9 mouse cellular contexts compared by ENCODE assay signal in the genomic region with DNA sequence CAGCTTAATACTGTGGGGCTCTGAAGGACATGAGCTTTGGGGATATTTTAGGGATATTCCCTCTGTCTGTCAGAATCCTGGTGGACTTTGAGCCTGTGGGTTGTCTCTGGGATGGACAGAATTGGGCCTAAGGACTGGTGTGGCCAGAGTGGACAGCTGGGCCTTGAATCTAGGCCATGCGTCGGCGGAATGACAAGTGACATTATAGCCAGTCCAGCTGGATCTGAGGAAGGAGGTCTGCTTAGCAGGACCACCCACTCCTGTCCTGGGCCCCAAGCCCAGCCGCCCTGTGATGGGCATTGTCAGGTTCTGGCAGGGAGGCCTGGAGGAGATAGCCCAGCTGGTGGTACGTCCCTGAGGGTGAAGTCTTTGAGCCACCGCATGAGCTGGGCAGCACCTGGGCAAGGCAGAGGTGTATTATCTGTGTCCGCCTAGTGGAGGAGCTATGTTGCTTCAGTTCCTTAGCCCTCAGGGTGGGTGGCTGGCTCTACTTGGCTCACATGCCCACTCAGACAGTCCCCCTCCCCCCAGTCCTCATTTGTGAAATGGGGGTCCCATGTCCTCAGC. TPM values are rescaled to one million over a fixed set of nuclear protein-coding genes. Genes with fewer than 3 reads are reported as not detected.
A peak's percentile ranks its signal among the peaks of the same experiment; 100 is the strongest.
DNase-seq lines count a peak whose midpoint lies in the region; ATAC-seq and TF ChIP-seq lines count a peak whose summit lies in the region.
"Had no signal": no experiment of that assay in that cellular context is flagged by ENCODE, and none has a peak within 500 bp of the region (broad histone marks: within the 10 kb centered on the region; RNA-seq: fewer than 3 reads in every experiment).

No protein-coding gene starts in this region.

- peak overlapping the region; percentile 95 for H3K4me2 ChIP-seq in neural tube, embryonic 11.5 days (ENCODE audit: low read depth)
- H3K4me2 ChIP-seq in lung, embryonic 15.5 days = peak overlapping the region; percentile 94
- H3K4me2 ChIP-seq: stomach, embryonic 15.5 days had no signal

- peaks cover 13% of the 10 kb centered on the region; the same call in 1 of the 2 replicates for H3K27me3 ChIP-seq in neural tube, embryonic 11.5 days (ENCODE audit: control insufficient read depth, insufficient read depth, low read length)
- 0 out of 2 replicates have a peak, but pooled peaks cover 2% of the 10 kb centered on the region for H3K27me3 ChIP-seq in lung, embryonic 15.5 days

- peak; percentile 43 for DNase-seq in cerebellum, adult 11-12 months
- DNase-seq in cerebellum, adult 8-10 months = no peak
- DNase-seq in neural tube, embryonic 11.5 days (ENCODE audit: low spot score) = no peak
- DNase-seq in neural tube, embryonic 10.5 days (ENCODE audit: extremely low spot score, low spot score) = no peak
- no peak for DNase-seq in embryo, embryonic 11 days
- no peak for DNase-seq in kidney, adult 9 months

- peaks cover 12% of the 10 kb centered on the region for H3K36me3 ChIP-seq in neural tube, embryonic 11.5 days (ENCODE audit: control insufficient read depth, insufficient read depth, low read length)
- peaks cover 30% of the 10 kb centered on the region for H3K36me3 ChIP-seq in lung, embryonic 15.5 days
- H3K36me3 ChIP-seq: stomach, embryonic 15.5 days had no signal

- no peak overlapping the region for H3K9ac ChIP-seq in neural tube, embryonic 11.5 days (ENCODE audit: low read length)
- H3K9ac ChIP-seq in lung, embryonic 15.5 days = no peak overlapping the region
- H3K9ac ChIP-seq: stomach, embryonic 15.5 days had no signal

- no peak for ATAC-seq in neural tube, embryonic 11.5 days (ENCODE audit: insufficient read depth, low FRiP score, low TSS enrichment)
- ATAC-seq in lung, embryonic 15.5 days (ENCODE audit: borderline replicate concordance, extremely low read depth, low FRiP score, low TSS enrichment) = peak; percentile 37

- no peak overlapping the region for H3K27ac ChIP-seq in neural tube, embryonic 11.5 days (ENCODE audit: low read depth, low read length)
- peak overlapping the region; percentile 80 for H3K27ac ChIP-seq in lung, embryonic 15.5 days
- H3K27ac ChIP-seq in olfactory bulb, adult 2 months (ENCODE audit: insufficient read depth, low read depth, low read length) = 0 out of 2 replicates have a peak overlapping the region, but pooled peaks have one; percentile 32
- H3K27ac ChIP-seq: stomach, embryonic 15.5 days had no signal

- no peak overlapping the region for H3K4me3 ChIP-seq in neural tube, embryonic 11.5 days (ENCODE audit: low read depth, low read length)
- H3K4me3 ChIP-seq in lung, embryonic 15.5 days = no peak overlapping the region
- no peak overlapping the region for H3K4me3 ChIP-seq in olfactory bulb, adult 2 months (ENCODE audit: insufficient read depth, low read depth, low read length)
- H3K4me3 ChIP-seq: stomach, embryonic 15.5 days had no signal

- no peak for TF ChIP-seq CTCF in olfactory bulb, adult 2 months (IDR thresholded peaks at IDR 0.05; ENCODE audit: insufficient read depth, low read depth, low read length)

- H3K9me3 ChIP-seq in neural tube, embryonic 11.5 days (ENCODE audit: control insufficient read depth, low read length) = no peaks in the 10 kb centered on the region
- no peaks in the 10 kb centered on the region for H3K9me3 ChIP-seq in lung, embryonic 15.5 days
- H3K9me3 ChIP-seq: stomach, embryonic 15.5 days had no signal

- TF ChIP-seq POLR2A in olfactory bulb, adult 2 months (IDR thresholded peaks at IDR 0.05; ENCODE audit: insufficient read depth, low read depth, low read length) = no peak

- WGBS in neural tube, embryonic 11.5 days = 73% methylated on average over 7 of the region's 7 CpGs
- 54% methylated on average over 7 of the region's 7 CpGs for WGBS in lung, embryonic 15.5 days
- 77% methylated on average over 7 of the region's 7 CpGs for WGBS in olfactory bulb, adult 2 months

- H3K4me1 ChIP-seq in neural tube, embryonic 11.5 days (ENCODE audit: control insufficient read depth, insufficient read depth, low read length) = peaks cover 17% of the 10 kb centered on the region
- H3K4me1 ChIP-seq in lung, embryonic 15.5 days = peaks cover 54% of the 10 kb centered on the region
- H3K4me1 ChIP-seq in olfactory bulb, adult 2 months (ENCODE audit: control insufficient read depth, insufficient read depth, low read length) = peaks cover 26% of the 10 kb centered on the region

RNA-seq across cellular contexts. Expression of gene Fgfr3, which starts 4.7 kb away (rescaled TPM):
- polyA plus RNA-seq in neural tube, embryonic 11.5 days (2014; fragmentation: Nextera tagmentation; extraction: Ambion mirVana) = 61.3 and 72.0 TPM in 2 replicates
- 59.1 and 64.7 TPM in 2 replicates for polyA plus RNA-seq in lung, embryonic 15.5 days (2015; fragmentation: Nextera tagmentation; extraction: Ambion mirVana)
- polyA plus RNA-seq in olfactory bulb, adult 2 months (2012; ENCODE audit: insufficient read depth, insufficient read length, low replicate concordance, missing spikeins) = not detected in 2 replicates

RNA-seq across cellular contexts. Expression of gene Letm1, which starts 56.5 kb away (rescaled TPM):
- polyA plus RNA-seq in neural tube, embryonic 11.5 days (2014; fragmentation: Nextera tagmentation; extraction: Ambion mirVana) = 51.0 and 54.6 TPM in 2 replicates
- polyA plus RNA-seq in lung, embryonic 15.5 days (2015; fragmentation: Nextera tagmentation; extraction: Ambion mirVana) = 46.4 and 47.1 TPM in 2 replicates
- polyA plus RNA-seq in olfactory bulb, adult 2 months (2012; ENCODE audit: insufficient read depth, insufficient read length, low replicate concordance, missing spikeins) = not detected in 2 replicates
